Mouse (Mus musculus) embryonic facial prominence, embryonic 11.5 days (tissue): ENCODE data around the gene Gpbar1. TPM values are rescaled to one million over a fixed set of nuclear protein-coding genes. Genes with fewer than 3 reads are reported as not detected.
"Not testable (repeated sequence)": the region's sequence is repeated elsewhere in the genome, so short reads cannot be mapped to it uniquely, and the experiment has no call there.

Source experiments
- ATAC-seq: fragments of 200-750 bp; cut with Nextera tagmentation; replicated peaks from 2 replicates; pipeline ENCODE4 v1.8.0; 2017; ENCODE audit warnings: low read depth; ENCODE audit not compliant: insufficient number of reproducible peaks, low FRiP score, low TSS enrichment
- DNase-seq: peaks from one replicate; pipeline ENCODE4 v3.0.0-alpha.2; 2015; ENCODE audit warnings: low spot score
- H3K27ac ChIP-seq: fragments of 300-500 bp; sonication (generic); replicated peaks from 2 replicates; pipeline ENCODE4 v1.5.1; 2014; ENCODE audit warnings: mild to moderate bottlenecking, low read depth, low read length, control low read depth
- H3K27me3 ChIP-seq: fragments of 300-500 bp; sonication (generic); 2 replicates; pipeline ENCODE4 v1.6.1; 2014; ENCODE audit warnings: mild to moderate bottlenecking, low read length, moderate library complexity, mixed read lengths; ENCODE audit not compliant: control insufficient read depth, insufficient read depth
- H3K36me3 ChIP-seq: fragments of 300-500 bp; sonication (generic); replicated peaks from 2 replicates; pipeline ENCODE4 v1.6.1; 2014; ENCODE audit warnings: low read depth, mild to moderate bottlenecking, low read length, moderate library complexity, mixed read lengths; ENCODE audit not compliant: control insufficient read depth, insufficient read depth
- H3K4me1 ChIP-seq: fragments of 300-500 bp; sonication (generic); 2 replicates; pipeline ENCODE4 v1.6.1; 2014; ENCODE audit warnings: low read length, mixed read lengths; ENCODE audit not compliant: control insufficient read depth, insufficient read depth
- H3K4me2 ChIP-seq: fragments of 300-500 bp; sonication (generic); 2 replicates; pipeline ENCODE4 v1.6.1; 2014; ENCODE audit warnings: low read depth, mild to moderate bottlenecking, control low read depth, low read length, moderate library complexity
- H3K4me3 ChIP-seq: fragments of 300-500 bp; sonication (generic); 2 replicates; pipeline ENCODE4 v1.5.1; 2014; ENCODE audit warnings: low read depth, low read length, control low read depth
- H3K9ac ChIP-seq: fragments of 300-500 bp; sonication (generic); replicated peaks from 2 replicates; pipeline ENCODE4 v1.6.1; 2014; ENCODE audit warnings: mild to moderate bottlenecking, control low read depth, low read length
- H3K9me3 ChIP-seq: fragments of 300-500 bp; sonication (generic); replicated peaks from 2 replicates; pipeline ENCODE4 v1.6.1; 2016; ENCODE audit warnings: mild to moderate bottlenecking, low read length, inconsistent platforms, mixed read lengths; ENCODE audit not compliant: control insufficient read depth
- WGBS: fragments of 180-500 bp; shearing (Covaris S2); extraction: QIAGEN DNeasy Blood & Tissue Kit; methylation state at CpG from one replicate; pipeline ENCODE4 v1.1.7; 2014; 5-methylcytosine and 5-hydroxymethylcytosine counted together
- polyA plus RNA-seq: library from polyadenylated mRNA; unstranded; fragments of >200 nt; fragmentation: Nextera tagmentation; extraction: Ambion mirVana; gene quantifications from 2 replicates; pipeline ENCODE4 v1.2.1, GENCODE M21; 2014

The Gpbar1 gene
- polyA plus RNA-seq, 1 experiment from 2014 or later = 0.91 TPM

DNA sequence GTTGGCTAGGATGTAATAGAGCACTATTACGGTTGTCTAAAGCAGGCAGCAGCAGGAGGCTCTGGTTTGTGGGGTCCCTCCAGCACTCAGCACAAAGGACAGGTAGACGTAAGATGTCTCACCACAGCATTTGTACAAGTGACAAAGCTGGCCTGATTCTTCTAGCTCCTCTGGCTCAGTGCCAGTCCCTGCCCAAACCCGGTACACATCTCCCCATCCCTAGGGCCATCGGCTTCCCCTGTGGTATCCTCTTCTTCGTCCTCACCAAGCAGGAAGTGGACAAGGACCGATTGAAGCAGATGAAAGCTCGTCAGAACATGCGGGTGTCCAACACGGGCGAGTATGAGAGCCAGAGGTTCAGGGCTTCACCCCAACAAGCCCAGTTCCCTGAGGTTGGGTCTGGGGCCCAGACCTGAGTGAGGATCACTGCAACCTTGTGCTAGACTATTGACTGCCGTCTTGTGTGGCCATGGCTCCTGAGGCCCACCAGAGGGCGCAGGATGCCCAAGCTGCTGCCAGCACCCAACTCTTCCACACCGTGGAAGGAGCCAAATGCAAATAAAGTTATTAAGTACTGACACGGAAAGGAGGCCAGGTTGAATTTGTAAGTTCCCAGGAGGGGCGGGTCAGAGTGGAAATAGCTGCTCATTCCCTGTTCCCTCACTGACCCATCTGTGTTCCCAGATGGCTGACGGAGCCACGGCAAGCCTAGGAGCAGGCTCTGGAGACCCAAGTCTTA, 8.7 kb downstream of the Gpbar1 start:
- not testable (repeated sequence) for H3K9ac ChIP-seq, H3K27ac ChIP-seq, H3K4me2 ChIP-seq, H3K9me3 ChIP-seq, H3K4me1 ChIP-seq, H3K36me3 ChIP-seq, DNase-seq, H3K4me3 ChIP-seq, H3K27me3 ChIP-seq, ATAC-seq
- WGBS = 60% methylated on average over 15 of the region's 17 CpGs

- H3K27ac ChIP-seq = no peak overlapping the region
- ATAC-seq = no peak
Measured at GRCm38 (mm10) chr1:74288327-74288726, 10.0 kb downstream of the Gpbar1 start.

GRCm38 (mm10) chr1:74289248-74289647, 10.9 kb downstream of the Gpbar1 start:
- no peak overlapping the region for H3K4me3 ChIP-seq
- no peak for DNase-seq
- no peak overlapping the region for H3K27ac ChIP-seq
- no peak overlapping the region for H3K9ac ChIP-seq
- no peaks in the 10 kb centered on the region for H3K36me3 ChIP-seq
- no peak for ATAC-seq
- 89% methylated on average over 9 of the region's 9 CpGs for WGBS
- H3K9me3 ChIP-seq = no peaks in the 10 kb centered on the region
- no peaks in the 10 kb centered on the region for H3K27me3 ChIP-seq
- H3K4me2 ChIP-seq = no peak overlapping the region
- H3K4me1 ChIP-seq = peaks cover 3% of the 10 kb centered on the region; the same call in 1 of the 2 replicates

More at GRCm38 (mm10) chr1:74288327-74288726, 10.0 kb downstream of the Gpbar1 start:
- Histone ChIP-seq H3K4me1 (peaks cover 3% of the 10 kb centered on the region; the same call in 1 of the 2 replicates), H3K4me2 (no peak overlapping the region), H3K9ac (no peak overlapping the region), H3K4me3 (no peak overlapping the region), H3K9me3 (no peaks in the 10 kb centered on the region), H3K36me3 (no peaks in the 10 kb centered on the region), H3K27me3 (no peaks in the 10 kb centered on the region)
- WGBS = 76% methylated on average over 4 of the region's 4 CpGs
- no peak for DNase-seq

GRCm38 (mm10) chr1:74289740-74290139, 11.4 kb downstream of the Gpbar1 start:
- ATAC-seq = no peak
- no peak for DNase-seq
- H3K27ac ChIP-seq = no peak overlapping the region
- no peak overlapping the region for H3K4me2 ChIP-seq
- no peaks in the 10 kb centered on the region for H3K9me3 ChIP-seq
- no peaks in the 10 kb centered on the region for H3K36me3 ChIP-seq
- H3K4me1 ChIP-seq = peaks cover 3% of the 10 kb centered on the region; the same call in 1 of the 2 replicates
- WGBS = 90% methylated on average over 2 of the region's 2 CpGs
- H3K4me3 ChIP-seq = no peak overlapping the region
- no peak overlapping the region for H3K9ac ChIP-seq
- no peaks in the 10 kb centered on the region for H3K27me3 ChIP-seq

DNA sequence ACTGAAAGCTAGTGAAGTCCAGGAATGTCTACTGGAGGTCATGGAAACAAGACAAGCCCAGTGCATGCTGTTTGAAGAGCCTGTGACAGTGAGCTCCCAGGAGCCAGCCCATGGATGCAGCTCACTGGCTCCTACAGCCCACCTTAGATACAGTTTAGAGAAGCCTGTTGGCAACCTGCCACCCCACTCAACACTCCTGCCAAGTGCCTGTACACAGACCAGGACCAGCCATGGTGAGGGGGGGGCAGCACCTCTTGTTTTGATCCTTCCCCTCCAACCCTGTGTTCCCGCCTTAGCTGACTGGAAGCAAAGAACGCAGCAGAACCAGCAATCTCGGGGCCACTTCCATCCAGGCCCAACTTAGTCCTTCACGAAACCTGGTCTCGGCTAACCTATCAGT, 11.8 kb downstream of the Gpbar1 start:
- H3K27ac ChIP-seq = no peak overlapping the region
- no peak for DNase-seq
- no peaks in the 10 kb centered on the region for H3K9me3 ChIP-seq
- H3K9ac ChIP-seq = no peak overlapping the region
- no peaks in the 10 kb centered on the region for H3K36me3 ChIP-seq
- no peak overlapping the region for H3K4me3 ChIP-seq
- peaks cover 3% of the 10 kb centered on the region; the same call in 1 of the 2 replicates for H3K4me1 ChIP-seq
- H3K4me2 ChIP-seq = no peak overlapping the region
- 95% methylated on average over 5 of the region's 5 CpGs for WGBS
- no peaks in the 10 kb centered on the region for H3K27me3 ChIP-seq
- no peak for ATAC-seq

DNA sequence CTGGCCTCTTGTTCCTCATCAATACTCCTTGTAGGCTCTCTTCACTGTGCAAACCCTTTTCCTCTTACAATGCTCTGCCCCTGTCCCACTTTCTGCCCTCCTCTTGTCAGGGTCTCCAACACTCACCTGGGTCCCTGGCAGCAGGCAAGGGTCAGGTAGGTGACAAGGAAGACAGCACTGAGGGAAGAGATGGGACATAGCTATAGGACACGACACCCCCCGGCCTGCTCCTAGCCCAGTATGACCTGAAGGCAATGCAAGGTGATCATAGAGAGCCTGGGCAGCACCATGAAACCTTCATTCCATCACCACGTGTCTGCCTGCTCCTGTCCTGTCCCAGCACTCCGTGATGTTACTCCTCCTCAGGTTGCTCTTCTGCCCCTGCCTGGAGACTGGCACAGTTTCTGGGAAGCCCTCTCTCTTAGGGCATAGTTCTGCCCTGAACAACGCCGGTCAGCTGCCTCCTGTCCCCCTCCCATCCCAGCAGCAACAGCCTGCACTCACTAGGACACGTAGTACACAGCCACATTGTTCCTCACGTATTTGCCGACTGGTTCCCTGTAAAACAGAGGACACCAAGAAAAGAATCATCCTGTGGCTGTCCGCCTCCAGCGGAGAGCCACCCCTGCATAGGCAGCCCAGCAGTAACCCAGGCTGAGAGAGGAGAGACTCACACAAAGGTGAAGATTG, 14.1 kb downstream of the Gpbar1 start:
- Histone ChIP-seq H3K27ac (no peak overlapping the region), H3K4me2 (no peak overlapping the region), H3K27me3 (no peaks in the 10 kb centered on the region), H3K4me3 (no peak overlapping the region), H3K36me3 (no peaks in the 10 kb centered on the region), H3K9me3 (no peaks in the 10 kb centered on the region), H3K4me1 (peaks cover 13% of the 10 kb centered on the region), H3K9ac (no peak overlapping the region)
- ATAC-seq (no peak), DNase-seq (no peak)
- 86% methylated on average over 11 of the region's 11 CpGs for WGBS

GRCm38 (mm10) chr1:74293306-74293960, 15.1 kb downstream of the Gpbar1 start:
- no peaks in the 10 kb centered on the region for H3K27me3 ChIP-seq
- 86% methylated on average over 8 of the region's 8 CpGs for WGBS
- no peak overlapping the region for H3K4me2 ChIP-seq
- no peak overlapping the region for H3K4me3 ChIP-seq
- H3K27ac ChIP-seq = no peak overlapping the region
- no peak overlapping the region for H3K9ac ChIP-seq
- ATAC-seq = no peak
- no peaks in the 10 kb centered on the region for H3K36me3 ChIP-seq
- no peak for DNase-seq
- peaks cover 13% of the 10 kb centered on the region for H3K4me1 ChIP-seq
- H3K9me3 ChIP-seq = no peaks in the 10 kb centered on the region
